Mouse (Mus musculus) stomach, postnatal 0 days (tissue): Measurements from ENCODE around the gene Gpr21.

ENCODE experiments used
- CTCF ChIP-seq: IDR thresholded peaks from 2 replicates; pipeline ENCODE4 v1.5.1; 2016; ENCODE audit warnings: antibody characterized with exemption, low read depth, mild to moderate bottlenecking, moderate library complexity
- EP300 ChIP-seq: optimal IDR thresholded peaks from 2 replicates; pipeline ENCODE3; 2016; ENCODE audit warnings: antibody characterized with exemption

DNA sequence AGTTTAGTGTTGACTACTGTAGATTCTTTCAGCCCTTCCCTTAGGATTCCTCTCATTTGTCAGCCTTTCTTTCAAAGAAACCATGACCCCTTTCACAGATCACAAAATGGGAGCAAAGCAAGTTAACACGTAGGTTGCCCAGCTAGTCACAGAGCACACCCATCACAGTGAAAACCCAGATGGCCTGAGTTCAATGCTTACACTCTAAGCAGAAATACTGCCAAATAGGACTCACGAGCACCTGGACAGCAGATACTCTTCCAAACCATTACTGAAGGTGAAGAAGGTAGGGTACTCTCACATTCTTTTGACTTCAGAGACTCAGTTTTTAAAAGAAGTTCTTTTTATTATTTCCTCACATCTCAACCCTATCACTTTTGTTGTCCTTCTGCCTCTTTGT lies 40.2 kb downstream of the Gpr21 start:
- TF ChIP-seq CTCF (no peak), EP300 (no peak)
